Mouse (Mus musculus) thymus, postnatal 25 days (tissue): ENCODE data around the gene C1ql2.

Experiments used
- DNase-seq: peaks from one replicate; pipeline ENCODE4 v3.0.0; 2022

Gene C1ql2

DNA sequence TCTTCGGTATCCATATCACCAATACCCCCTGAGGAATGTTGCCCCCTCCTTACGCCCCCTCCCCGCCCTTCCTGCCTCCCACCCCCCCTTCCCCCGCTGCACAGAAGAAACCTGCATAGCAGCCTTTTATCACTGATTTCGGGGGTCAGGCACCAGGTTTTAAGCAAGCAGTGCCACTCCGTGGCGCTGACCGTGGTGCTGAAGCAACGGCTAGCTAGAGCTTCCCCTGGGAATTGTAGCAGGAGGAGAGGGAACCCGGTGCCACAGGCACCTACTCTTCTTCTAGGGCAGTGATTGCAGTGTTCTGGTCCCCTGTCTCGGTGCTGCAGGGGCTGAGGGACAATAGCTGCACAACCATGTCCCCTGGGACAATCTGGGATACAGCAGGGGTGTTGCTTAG, 50.0 kb downstream of the C1ql2 start:
- no peak for DNase-seq
